Comparison of ENCODE assay signal across 18 mouse cellular contexts in the genomic region with DNA sequence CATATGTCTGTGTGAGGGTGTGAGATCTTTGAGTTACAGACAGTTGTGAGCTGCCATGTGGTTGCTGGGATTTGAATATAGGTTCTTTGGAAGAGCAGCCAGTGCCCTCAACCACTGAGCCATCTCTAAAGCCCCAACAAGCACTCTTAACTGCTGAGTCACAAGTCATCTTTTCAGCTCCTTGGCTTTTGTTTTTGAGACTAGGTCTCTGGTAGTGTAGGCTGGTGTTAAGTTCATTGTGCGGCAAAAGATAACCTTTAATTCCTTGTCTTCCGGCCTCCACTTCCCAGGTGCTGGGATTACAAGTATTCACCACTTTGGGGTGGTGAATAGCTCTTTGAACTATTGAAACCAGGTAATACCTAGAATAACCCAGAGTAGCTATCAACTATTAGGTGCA.
"Had no signal": no experiment of that assay in that cellular context is flagged by ENCODE, and none has a peak within 500 bp of the region (broad histone marks: within the 10 kb centered on the region; RNA-seq: fewer than 3 reads in every experiment).

No protein-coding gene starts in this region.

- H3K9ac ChIP-seq: lung, embryonic 14.5 days; midbrain, embryonic 12.5 days; neural tube, embryonic 13.5 days; neural tube, embryonic 15.5 days had no signal

- H3K36me3 ChIP-seq: midbrain, embryonic 12.5 days; neural tube, embryonic 13.5 days; neural tube, embryonic 15.5 days had no signal

- DNase-seq: lung, adult 18-20 months; lung, embryonic 14.5 days; lung, postnatal 10 days; lung, postnatal 4 days; midbrain, embryonic 14.5 days; retina, postnatal 1 day; right cerebral cortex, adult 18-20 months; right cerebral cortex, postnatal 25 days; right cerebral cortex, postnatal 4 days; spleen, adult 18-20 months; thymus, adult 18-20 months; thymus, postnatal 14 days; thymus, postnatal 36 days had no signal

- H3K9me3 ChIP-seq: midbrain, embryonic 10.5 days; midbrain, embryonic 12.5 days; neural tube, embryonic 13.5 days; neural tube, embryonic 15.5 days had no signal

- H3K4me3 ChIP-seq: midbrain, embryonic 12.5 days; neural tube, embryonic 15.5 days had no signal

- H3K27ac ChIP-seq: midbrain, embryonic 10.5 days; midbrain, embryonic 12.5 days; neural tube, embryonic 13.5 days; neural tube, embryonic 15.5 days had no signal

- ATAC-seq: midbrain, embryonic 16.5 days had no signal
